Mouse (Mus musculus) heart, postnatal 36 days (tissue): Measurements from ENCODE around the gene Gdpd1. TPM values are rescaled to one million over a fixed set of nuclear protein-coding genes. Genes with fewer than 3 reads are reported as not detected.

Experiments
- DNase-seq, 2 experiments: peaks; one replicate each; pipeline ENCODE4 v3.0.0; 2021 to 2022
- intact Hi-C: fragments of 180-260 bp; cut with DNase I; formaldehyde crosslinking; loops from one replicate; pipeline ENCODE4 v1.15.1; 2025
- microRNA-seq, 2 experiments: library from miRNA; unstranded; fragments of <30 nt; microRNA quantifications; one replicate each; pipeline ENCODE4 v1.2.0; 2021; ENCODE audit warnings: borderline number of aligned reads in 2 of 2
- total RNA-seq, 2 experiments: library from RNA; stranded (reverse); gene quantifications; 2 replicates each; pipeline ENCODE4 v1.2.3; 2021

Gene Gdpd1
- total RNA-seq, 2 experiments from 2014 or later: 12.8 TPM

DNA sequence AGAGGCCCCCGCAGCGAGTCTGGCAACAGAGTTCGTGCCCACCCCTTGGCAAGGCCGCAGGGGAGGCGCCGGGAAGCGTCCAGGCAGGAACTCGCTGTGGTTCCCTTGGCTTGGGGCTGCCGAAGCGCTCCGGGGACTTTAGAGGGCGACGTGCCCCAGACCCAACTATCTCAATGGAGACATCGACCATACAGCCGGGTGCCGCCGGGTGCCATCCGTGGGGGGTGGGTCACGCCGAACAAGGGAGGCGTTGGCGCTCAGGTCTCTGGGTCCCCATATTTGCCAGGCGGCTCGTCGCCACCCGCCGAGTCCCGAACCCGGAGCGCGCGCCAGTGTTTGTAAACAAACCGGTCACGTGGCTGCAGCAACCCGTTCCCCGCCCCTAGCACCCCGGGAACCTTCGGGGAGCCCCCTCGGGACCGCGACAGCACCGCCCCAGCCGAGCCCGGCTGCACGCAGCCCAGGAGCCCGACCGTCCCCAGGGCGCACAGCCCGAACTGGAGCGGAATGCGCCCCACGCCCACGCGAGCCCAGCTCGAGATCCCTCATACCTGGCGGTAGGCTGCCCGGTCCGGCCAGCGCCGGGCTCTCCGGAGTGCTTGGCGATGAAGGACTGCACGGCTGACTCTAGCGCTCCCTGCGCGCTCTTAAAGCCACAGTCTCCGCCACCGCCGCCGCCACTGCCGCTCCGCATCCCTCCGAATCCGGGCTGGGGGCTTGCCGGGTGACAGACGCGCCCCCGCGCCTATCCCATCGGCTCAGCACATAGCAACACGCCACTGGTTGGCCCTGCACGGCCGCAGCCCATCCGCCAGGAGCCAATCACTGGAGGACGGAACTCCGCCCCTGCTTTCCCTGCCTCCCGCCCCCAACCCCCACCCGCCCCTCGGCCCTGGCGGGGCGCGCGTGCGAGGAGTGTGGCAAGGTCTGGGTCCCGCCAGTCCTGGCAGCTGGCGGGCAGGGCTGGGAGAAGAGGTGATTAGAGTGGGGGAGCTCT lies 80.5 kb downstream of the Gdpd1 start, which contains the start of gene Ypel2:
Gene Ypel2, minus strand, starts transcription at position 667 of the 997 bp plus-strand sequence.
- peak; percentile 94 to 95 for DNase-seq
- intact Hi-C loops: loop anchor here (1.0 to 10.0 kb wide), 4 partner anchors 35 to 99 kb away; no protein-coding TSS in a partner anchor

DNA sequence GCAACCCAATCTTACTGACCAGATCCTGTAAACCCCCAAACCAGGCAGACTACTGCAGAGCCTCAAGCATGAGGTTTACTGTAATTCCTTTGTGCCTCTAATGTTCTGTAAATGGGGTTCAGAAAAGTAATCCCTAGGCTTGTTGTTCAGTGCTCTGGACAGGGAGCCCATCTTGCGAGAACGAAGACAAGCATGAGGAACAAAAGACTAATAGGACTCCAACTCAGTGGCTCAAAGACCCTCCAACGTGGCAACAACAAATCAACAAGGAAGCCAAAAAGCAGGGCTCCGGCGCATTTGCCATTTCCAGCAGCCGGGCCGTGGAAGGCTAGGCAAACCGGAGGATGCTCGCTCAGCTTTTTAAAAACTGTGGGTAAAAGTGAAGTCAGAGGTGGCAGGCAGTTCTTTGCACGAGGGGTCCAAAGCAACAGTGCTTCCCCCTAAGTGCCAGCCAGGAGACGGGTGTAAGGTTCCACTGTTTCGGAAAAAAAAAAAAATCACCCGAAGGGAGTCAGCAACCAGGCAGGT lies 81.3 kb downstream of the Gdpd1 start:
- intact Hi-C loops: loop anchor here (2.0 to 10.0 kb wide), 3 partner anchors 34 to 98 kb away; no protein-coding TSS in a partner anchor
- peak in 1 of 2 experiments; percentile 34 for DNase-seq

DNA sequence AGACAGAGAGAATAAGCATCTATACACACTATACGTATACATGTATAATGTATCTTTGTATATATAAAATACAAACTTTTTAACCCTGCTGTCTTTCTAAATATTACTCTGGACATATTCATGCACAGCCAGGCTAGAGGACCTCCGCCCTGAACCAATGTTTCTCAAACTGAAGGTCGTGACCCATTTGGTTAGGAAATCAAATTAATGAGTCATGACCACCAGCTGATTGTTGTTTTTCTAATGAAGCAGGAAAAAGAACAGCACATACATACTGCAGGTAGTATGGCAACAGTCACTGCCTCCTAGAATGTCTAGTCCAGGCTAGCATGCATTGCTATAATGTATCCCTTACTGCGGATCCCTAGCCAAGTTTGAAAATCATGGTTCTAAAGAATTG lies 82.6 kb downstream of the Gdpd1 start:
- intact Hi-C loops: loop anchor here (10.0 kb wide), 1 partner anchor 96 kb away; no protein-coding TSS in a partner anchor
- no peak for DNase-seq

DNA sequence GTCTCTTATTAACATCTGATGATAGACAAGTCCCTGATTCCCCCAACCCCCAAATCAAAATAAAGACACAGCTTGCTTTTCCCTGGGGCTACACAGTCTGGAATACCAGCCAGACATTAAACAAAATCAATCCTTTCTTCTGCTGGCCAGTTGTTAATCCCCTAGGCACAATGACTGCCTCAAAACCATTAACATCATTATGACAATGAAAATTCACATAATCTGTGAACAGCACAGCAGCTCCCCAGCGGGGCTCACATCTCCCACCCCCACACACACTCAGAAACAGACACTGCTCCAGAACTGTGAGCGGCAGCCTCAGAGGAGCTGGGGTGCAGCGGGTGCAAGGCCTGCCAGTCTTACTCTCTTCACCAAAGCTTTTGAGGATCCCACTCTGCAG lies 83.6 kb downstream of the Gdpd1 start:
- no peak for DNase-seq
- intact Hi-C loops: loop anchor here (10.0 kb wide), 1 partner anchor 96 kb away; no protein-coding TSS in a partner anchor

DNA sequence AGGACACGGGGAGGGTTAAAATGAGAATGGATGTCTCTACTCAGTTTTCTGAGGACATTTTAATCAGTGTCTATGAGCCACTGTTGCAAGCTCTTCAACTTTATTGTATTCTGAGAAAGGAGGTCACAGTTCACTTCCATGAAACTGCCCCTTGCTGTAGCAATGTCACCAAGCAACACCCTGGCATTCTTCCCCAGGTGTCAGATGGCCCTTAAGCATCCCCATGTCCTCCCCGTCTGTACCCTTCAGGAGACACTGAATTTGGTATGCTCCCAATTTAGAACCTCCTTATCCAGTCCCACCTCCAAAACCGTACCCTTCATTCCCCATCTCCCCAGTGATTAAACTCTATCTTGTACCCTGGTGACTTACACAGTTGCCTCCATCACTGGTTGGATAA lies 88.9 kb downstream of the Gdpd1 start:
- intact Hi-C loops: no loop called here
- no peak for DNase-seq

Small RNAs within 50 kb of the gene (microRNA-seq; reads per million reads assigned to microRNA genes)
- 28.9 to 79.5 reads per million in 2 experiments for gene Mir301

Other genes with a start within 250 kb of the Gdpd1 start
- 10 to 100 TPM; 11.1 to 31.6 TPM for gene Ypel2, start 80.4 kb downstream of the Gdpd1 start, total RNA-seq
- gene Smg8, start 12.7 kb upstream of the Gdpd1 start, total RNA-seq: 1 to 10 TPM; 9.2 to 9.7 TPM
- gene Prr11, start 34.6 kb upstream of the Gdpd1 start, total RNA-seq: under 1 TPM; 0.27 to 0.47 TPM
- 10 to 100 TPM; 11.5 to 13.5 TPM for gene Ska2, start 35.2 kb upstream of the Gdpd1 start, total RNA-seq
- 1 to 10 TPM; 6.8 to 8.4 TPM for gene Trim37, start 53.0 kb upstream of the Gdpd1 start, total RNA-seq